Mouse (Mus musculus): ENCODE data around the gene Clec3b.

The Clec3b gene

DNA sequence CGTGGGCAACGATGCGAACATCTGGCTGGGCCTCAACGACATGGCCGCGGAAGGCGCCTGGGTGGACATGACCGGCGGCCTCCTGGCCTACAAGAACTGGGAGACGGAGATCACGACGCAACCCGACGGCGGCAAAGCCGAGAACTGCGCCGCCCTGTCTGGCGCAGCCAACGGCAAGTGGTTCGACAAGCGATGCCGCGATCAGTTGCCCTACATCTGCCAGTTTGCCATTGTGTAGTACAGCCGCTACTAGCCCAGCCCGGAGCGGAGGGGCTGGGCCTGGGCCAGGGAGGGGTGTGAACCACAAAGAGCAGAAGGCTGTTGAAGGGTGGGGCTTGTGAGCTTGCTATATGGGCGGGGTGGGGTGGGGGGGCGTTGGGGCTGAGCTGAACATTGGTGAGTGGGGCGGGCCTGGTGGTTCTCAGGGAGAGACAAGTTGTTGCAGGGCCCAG, 6.2 kb downstream of the Clec3b start:
- DNase-seq = peak; percentile 10 to 18

DNA sequence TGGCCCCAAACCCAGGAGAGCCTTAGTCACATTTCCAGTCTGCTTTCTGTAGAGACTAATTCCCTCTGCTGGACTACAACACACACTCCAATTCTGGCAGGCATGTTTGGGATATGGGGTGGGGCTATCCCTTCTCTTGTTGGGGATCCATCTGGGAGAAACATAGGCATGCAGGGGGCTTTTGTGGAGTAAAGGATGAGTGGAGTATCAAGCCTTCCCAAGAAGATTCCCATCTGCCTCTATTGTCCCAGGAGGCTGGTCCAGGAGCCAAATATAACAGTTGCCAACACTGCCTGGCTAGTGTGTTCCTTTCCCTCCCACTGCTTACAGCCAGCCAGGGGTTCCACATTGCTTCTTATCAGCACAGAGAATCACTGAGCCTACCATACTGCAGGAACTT, 7.0 kb downstream of the Clec3b start:
- no peak for DNase-seq

DNA sequence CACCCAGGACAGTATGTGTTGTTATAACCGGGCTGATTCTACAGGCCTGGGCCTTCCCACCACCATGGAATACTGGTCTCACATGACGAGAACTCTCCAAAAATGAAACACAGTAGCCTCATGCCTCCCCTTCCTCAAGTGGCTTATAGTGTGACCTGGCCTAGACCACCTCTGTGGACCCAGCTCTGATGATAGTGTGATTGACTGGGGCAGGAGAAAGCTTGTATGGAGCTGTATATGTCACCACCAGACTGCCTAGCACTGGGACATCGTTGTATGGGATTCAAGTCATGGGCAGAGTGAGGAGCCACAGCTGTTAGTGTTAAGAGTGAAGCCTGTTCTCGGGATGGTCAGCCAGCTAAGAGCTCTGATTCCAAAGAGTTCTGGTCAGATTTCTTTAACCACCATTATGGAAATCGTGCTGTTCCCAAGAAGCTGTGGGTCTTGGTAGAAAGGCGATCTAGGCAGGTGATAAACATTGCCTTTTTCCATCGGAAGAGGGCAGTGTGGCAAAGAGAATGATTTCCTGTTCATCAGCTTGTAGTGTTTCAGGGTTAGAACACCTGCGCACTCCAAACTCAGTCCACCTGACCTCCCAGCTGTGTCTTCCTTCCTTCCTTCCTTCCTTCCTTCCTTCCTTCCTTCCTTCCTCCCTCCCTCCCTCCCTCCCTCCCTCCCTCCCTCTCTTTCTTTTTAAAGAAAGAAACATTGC, 7.5 kb downstream of the Clec3b start:
- peak; percentile 21 to 35 for DNase-seq

DNA sequence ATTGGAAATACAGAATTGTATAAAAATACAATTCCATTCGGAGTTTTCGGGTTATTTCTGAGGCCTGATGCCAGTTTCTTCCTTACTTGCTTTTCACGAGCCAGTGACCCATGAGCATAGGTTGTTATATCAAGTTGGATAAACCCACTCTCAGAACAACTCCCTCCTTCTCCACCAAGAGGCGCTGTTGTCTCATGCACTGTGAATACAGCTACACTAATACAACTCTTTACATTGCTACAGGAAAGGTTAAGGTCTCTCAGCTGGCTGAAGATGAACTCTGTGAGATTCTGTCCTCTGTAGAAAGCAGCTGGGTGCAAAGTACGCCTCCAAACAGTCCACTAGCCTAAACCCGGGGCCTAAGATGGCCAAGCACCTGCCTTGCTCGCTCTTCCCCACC, 8.6 kb downstream of the Clec3b start:
- DNase-seq = peak in 1 of 2 experiments; percentile 27

DNA sequence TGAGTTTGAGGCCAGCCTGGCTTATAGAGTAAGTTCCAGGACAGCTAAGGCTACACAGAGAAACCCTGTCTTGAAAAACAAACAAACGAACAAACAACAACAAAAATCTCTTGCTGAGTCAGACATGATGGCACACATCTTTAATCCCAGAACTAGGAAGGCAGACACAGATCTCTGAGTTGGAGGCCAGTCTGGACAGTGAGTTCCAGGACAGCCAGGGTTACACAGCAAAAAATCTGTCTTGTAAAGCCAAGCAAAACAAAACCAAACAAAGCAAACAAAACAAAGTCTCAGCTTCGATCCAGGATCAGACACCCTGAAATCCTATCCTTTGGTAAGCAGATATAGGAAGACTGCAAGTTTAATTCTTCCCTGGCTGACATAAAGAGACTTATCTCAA, 11.0 kb downstream of the Clec3b start:
- DNase-seq = no peak

DNA sequence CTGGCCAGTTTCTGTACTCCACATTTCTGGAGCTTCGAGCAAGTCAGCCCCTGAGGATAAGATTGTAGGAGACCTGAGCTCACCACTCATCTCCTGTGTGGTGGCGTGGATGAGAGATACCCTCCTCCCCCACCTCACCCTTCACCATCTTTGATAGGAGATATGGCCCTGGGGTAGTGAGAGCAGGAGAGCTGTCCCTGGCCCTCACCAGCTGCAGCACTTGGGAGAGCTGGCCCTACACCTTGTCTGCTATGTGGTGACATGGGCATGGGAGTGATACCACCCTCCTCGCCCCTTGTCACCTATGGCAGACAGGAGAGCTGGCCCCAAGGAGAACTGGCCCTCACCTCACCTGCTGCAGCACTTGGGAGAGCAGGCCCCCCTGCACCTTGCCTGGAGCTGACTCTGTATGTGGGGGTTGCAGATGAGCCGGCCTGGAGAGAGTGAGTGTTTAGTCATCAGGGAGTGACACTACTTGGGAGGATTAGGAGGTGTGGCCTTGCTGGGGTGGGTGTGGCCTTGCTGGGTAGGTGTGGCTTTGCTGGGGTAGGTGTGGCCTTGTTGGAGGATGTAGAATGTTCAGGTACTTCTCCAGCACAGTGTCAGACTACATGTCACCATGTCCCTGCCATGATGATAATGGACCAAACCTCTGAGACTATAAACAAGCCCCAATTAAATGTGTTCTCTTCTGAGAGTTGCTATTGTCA, 12.4 kb downstream of the Clec3b start:
- DNase-seq = no peak

DNA sequence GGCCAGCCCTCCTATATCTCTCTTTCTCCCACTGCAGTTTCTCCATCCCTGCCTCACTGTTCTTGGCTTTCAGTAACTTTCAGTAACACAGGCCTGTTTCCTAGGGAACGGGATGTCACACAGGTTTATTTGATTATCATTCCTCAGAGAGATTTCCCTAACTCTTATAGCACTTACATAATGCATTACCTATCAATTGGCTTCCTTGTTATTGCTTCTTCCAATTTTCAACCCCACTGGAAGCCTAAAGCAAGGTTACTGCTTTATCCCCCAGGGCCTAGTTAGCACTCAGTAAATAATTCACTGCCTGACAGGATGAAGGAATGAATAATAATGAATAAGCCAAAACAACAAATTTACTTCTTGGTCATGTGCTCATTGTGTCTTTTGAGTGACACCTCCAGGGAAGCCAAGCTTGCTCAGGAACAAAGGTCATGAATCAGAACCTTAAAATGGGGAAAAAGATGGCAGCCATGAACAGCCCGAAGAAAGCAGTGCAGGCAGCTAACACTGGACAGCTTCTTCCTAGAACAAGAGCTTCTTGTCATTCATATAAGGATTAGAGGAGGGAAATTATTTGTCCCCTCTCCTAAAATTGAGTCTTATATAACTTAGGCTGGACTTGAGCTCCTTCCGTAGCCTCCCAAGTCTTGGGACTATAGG, 15.2 kb downstream of the Clec3b start:
- DNase-seq = no peak

DNA sequence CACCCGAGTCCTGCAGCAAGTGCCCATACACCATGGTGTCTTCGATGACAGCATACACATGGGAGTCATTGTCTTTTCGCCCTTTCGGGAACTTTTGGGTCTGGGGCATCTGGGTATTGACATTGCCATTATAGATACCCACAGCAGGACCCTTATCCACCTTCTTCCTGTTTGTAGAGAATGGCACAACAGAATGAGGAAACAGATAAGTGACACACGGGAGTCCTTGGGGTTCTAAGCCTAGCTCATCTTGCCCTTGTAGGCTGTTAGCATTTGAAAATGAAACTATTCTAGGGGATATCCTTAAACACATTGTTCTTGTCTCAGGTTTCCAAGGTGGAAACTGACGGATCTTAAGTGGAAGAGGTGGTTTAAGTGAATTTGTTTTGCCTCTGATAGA, 23.0 kb downstream of the Clec3b start:
- DNase-seq = no peak

DNA sequence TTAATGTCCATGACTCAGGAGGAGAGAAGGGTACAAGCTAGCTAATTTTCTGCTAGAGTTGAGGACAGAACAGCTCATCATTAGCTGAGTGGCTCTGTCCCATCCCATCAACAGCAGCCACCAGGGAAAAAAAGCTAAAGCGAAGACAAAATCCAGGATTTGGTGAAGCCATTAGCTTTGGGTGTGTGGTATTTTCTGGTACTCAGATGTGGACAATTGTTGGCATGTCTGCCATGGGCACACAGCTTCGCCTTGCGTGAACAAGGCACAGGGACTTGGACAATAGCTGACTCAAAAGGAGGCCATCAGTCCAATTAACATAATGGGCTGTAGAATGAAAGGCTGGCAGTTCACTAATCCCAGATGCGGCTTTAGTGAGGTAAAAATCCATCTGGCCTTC, 23.6 kb downstream of the Clec3b start:
- DNase-seq = no peak

DNA sequence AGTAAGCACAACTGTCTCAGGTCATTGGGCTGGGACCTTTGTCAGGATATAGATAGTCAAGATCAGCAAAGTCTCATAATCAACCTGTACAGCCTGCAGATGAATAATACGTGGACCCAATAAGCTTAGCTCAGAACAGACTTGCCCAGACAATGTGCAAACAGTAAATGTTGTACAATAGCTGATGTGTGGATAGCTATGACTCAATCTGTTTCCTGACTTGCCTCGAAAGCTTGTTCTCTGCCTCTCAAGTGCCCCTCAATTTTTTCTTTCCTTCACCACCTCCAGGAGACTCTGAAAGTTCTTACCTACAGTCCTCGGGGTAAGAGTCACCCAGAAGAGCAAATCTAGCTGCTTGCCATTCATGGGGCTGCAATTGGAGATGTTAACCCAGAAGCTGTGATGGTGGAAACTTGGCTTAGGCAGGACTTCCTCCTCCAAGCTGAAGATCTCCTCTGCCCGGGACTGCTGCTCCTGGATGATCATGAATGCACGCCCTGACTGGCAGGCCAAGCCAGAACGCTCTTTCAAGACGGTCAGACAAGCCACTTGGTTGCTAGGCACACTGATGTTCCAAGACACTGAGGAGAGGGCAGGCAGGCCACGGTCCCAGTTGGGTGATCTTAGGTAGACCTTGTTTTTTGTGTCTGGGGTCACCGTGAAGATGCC, 26.8 kb downstream of the Clec3b start:
- DNase-seq = no peak

DNA sequence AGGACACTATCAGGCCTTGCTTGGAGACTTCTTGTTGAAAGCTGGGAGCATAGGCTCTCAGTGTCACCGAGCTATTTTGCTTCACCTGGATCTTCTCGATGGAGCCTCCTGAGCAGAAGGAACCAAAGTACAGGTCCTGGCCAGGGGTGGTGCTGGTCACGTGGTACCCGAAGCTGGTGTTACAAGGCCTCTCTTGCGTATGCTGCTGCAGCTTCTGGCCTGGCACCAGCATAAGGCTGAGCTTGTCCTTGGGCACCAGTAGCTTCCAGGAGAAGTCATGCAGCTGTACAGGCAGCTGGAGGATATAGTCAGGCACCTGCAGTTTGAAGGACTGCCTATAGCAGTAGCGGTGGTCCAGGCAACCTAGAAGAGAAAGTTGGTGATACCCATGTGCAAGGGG, 29.3 kb downstream of the Clec3b start:
- DNase-seq = no peak

DNA sequence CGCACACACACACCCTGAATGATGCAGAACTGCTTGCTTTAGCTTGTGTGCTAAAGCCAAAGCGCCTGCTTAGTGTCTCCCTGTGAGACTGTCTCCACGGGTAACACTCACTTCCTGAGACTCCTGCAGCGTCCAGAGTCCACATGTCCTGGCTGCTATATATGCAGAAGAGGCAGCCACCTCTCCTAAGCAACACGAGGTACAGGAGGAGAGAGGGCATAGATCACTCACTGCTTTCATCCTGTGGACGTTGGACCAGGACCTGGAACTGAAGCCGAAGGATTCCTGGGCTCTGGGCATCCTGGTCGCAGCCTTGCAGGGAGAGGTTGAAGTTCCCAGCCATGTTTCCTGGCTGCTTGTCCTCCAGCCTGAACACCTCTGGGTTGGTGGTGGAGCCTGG, 32.5 kb downstream of the Clec3b start:
- DNase-seq = no peak

DNA sequence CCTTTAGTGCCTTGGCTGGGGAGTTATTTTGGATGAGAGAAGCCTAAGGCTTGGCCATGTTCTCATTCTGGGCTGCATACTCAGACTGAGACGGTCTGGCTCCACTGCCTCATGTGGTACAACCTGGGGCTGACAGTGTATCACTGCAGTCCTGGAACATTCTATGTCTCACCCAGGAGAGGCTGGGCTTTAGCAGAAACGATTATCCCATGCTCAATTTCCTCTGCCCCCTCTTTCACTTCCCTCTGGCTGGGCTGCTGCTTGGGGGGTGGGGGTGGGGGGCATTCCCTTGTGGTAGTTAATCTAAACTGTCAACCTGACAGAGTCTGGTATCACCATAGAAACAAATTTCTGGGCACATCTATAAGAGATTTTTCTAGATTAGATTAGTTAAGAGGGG, 34.8 kb downstream of the Clec3b start:
- DNase-seq = no peak

DNA sequence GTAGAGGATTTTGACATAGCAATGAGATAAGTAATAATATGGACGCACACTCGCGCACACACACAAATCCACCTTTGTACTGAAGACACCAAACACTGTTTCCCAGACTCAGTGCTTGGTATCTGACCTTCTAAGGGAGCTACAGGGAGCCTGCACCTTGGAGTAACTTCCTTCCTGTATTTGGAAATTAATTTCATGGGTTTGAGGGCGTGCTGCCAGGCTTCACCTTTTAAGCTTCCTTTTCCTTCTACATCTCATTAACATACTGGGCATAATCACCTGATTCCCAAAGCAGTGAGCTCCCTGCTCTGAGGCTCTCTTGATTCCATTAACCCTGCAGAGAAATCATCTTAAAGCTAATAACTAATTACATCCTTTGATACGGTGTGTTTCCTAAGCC, 35.4 kb downstream of the Clec3b start:
- DNase-seq = no peak

DNA sequence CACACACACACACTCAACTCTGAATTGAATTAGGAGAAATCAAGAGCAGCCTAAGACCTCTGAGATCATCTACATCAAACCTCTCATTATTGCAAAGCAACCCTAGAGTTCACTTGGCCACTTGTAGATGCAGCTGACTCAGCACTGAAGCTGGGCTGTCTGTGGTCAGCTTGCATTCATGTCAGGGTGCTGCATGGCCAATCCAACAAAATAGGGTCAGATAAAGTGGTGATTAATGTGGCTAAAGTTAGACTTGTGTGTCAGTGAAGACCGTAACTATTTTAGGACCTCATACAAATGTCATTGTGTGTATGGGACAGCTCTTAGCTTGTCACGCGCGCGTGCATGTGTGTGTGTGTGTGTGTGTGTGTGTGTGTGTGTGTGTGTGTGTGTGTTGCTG, 36.8 kb downstream of the Clec3b start:
- no peak for DNase-seq

DNA sequence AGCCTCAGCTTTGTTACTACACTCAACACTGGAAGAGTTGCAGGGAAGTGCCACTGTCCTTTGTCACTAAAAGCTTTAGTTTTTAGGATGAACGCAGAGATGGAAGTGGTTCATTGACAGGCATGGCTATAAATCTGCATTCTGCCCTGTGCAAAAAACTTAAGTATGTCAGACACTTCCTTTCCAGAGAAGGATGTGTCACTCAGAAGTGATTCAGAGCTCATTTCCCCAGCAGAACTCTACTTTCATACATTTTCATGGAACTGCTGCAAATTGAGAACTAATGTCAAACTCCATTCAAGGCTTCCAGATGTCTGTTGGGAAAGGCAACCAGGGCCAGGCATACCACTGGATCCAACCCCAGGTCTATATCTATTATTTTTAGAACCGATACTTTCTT, 37.5 kb downstream of the Clec3b start:
- no peak for DNase-seq

DNA sequence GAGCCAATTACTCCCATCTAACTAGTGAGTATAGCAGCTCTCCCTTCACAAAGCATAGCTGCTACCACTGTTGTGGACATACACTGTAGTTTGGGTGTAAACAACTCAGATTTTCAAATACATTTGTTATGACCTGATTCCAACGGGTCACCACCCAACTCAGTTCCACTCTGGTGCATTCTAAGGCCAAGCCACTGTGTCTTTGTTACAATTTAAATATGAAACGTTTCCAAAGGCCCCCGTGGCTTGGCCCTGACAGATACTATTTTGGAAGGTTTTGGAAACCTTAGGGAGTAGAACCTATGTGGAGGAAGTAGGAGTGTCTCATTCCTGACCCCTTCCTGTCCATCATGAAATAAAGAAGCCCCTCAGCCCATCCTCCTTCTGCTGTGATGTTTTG, 49.4 kb downstream of the Clec3b start:
- DNase-seq = no peak

DNA sequence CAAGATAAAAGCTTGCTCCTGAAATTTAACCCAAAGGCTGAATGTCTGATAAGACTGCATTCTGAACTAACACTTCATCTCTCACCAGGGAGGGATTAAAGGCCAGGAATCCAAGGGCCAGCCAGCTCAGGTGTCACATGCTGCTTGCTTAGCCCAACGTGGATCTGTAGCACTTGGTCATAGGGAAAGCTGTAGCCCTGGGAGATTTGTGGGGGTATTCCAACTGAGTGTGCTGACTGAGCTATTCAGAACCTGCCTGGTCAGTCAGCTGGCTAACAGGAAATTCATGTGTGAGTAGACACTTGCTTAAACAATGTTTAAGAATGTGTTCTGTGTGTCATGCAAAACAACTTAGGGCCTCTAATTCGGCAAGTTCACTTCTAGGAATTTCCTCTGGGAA, 55.8 kb downstream of the Clec3b start:
- DNase-seq = no peak

DNA sequence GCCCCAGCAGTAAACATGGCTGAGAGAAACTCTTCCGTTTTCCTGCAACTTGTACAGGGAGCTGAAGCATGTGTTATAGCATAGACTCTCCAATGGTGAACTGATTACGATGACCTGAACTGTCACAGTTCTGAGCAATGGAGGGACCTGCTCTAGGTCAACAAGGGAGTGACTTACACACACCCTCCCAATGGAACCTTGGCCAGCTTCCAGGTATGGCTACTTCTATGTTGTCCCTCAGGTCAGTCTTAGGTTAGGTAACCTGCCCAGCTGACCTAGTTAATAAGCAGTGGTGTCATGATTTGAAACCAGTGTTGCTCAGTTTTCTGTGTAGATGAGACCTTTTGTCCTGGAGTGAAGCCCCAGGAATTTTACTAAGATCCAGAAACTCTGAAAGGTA, 56.2 kb downstream of the Clec3b start:
- DNase-seq = no peak
